Mouse (Mus musculus) heart, embryonic 11.5 days (tissue): ENCODE measurements around the gene Gse1. TPM values are rescaled to one million over a fixed set of nuclear protein-coding genes. Genes with fewer than 3 reads are reported as not detected.

Experiments
- ATAC-seq: fragments of 200-750 bp; cut with Nextera tagmentation; replicated peaks from 2 replicates; pipeline ENCODE4 v1.8.0; 2017; ENCODE audit warnings: moderate library complexity; ENCODE audit not compliant: insufficient number of reproducible peaks, low FRiP score, low TSS enrichment
- H3K27ac ChIP-seq: fragments of 300-500 bp; sonication (generic); 2 replicates; pipeline ENCODE4 v1.5.1; 2014; ENCODE audit warnings: mild to moderate bottlenecking, low read depth, low read length
- H3K27me3 ChIP-seq: fragments of 300-500 bp; sonication (generic); 2 replicates; pipeline ENCODE4 v1.6.1; 2014; ENCODE audit warnings: mild to moderate bottlenecking, low read length, mixed read lengths; ENCODE audit not compliant: control insufficient read depth, insufficient read depth
- H3K36me3 ChIP-seq: fragments of 300-500 bp; sonication (generic); 2 replicates; pipeline ENCODE4 v1.6.1; 2014; ENCODE audit warnings: mild to moderate bottlenecking, low read length, moderate library complexity, mixed read lengths; ENCODE audit not compliant: control insufficient read depth, insufficient read depth
- H3K4me1 ChIP-seq: fragments of 300-500 bp; sonication (generic); 2 replicates; pipeline ENCODE4 v1.6.1; 2014; ENCODE audit warnings: low read length; ENCODE audit not compliant: control insufficient read depth, insufficient read depth
- H3K4me2 ChIP-seq: fragments of 300-500 bp; sonication (generic); 2 replicates; pipeline ENCODE4 v1.6.1; 2014; ENCODE audit warnings: mild to moderate bottlenecking, moderate library complexity
- H3K4me3 ChIP-seq: fragments of 300-500 bp; sonication (generic); 2 replicates; pipeline ENCODE4 v1.5.1; 2014; ENCODE audit warnings: low read depth, low read length
- H3K9ac ChIP-seq: fragments of 300-500 bp; sonication (generic); 2 replicates; pipeline ENCODE4 v1.6.1; 2014; ENCODE audit warnings: mild to moderate bottlenecking, low read depth, low read length, moderate library complexity
- H3K9me3 ChIP-seq: fragments of 300-500 bp; sonication (generic); replicated peaks from 2 replicates; pipeline ENCODE4 v1.6.1; 2016; ENCODE audit warnings: low read length; ENCODE audit not compliant: control insufficient read depth
- WGBS: fragments of 180-500 bp; shearing (Covaris S2); extraction: QIAGEN DNeasy Blood & Tissue Kit; methylation state at CpG from one replicate; pipeline ENCODE4 v1.1.7; 2014; ENCODE audit not compliant: insufficient replicate concordance; 5-methylcytosine and 5-hydroxymethylcytosine counted together
- polyA plus RNA-seq: library from polyadenylated mRNA; unstranded; fragments of >200 nt; fragmentation: Nextera tagmentation; extraction: Ambion mirVana; gene quantifications from 2 replicates; pipeline ENCODE4 v1.2.1, GENCODE M21; 2014

Gene Gse1
- polyA plus RNA-seq, 1 experiment from 2014 or later: 12.8 TPM

GRCm38 (mm10) chr8:120376847-120377802 lies 148.9 kb downstream of the Gse1 start:
- no peak overlapping the region; the same call in 1 of the 2 replicates for H3K9ac ChIP-seq
- no peak for ATAC-seq
- H3K4me1 ChIP-seq: peaks cover 77% of the 10 kb centered on the region
- H3K36me3 ChIP-seq: no peaks in the 10 kb centered on the region
- no peaks in the 10 kb centered on the region for H3K9me3 ChIP-seq
- H3K4me2 ChIP-seq: no peak overlapping the region
- no peak overlapping the region for H3K4me3 ChIP-seq
- WGBS: 50% methylated on average over 22 of the region's 22 CpGs
- H3K27me3 ChIP-seq: no peaks in the 10 kb centered on the region
- H3K27ac ChIP-seq: no peak overlapping the region

- no peak for ATAC-seq
- no peak overlapping the region for H3K9ac ChIP-seq
- no peak overlapping the region for H3K27ac ChIP-seq
- no peaks in the 10 kb centered on the region for H3K9me3 ChIP-seq
- no peak overlapping the region for H3K4me2 ChIP-seq
- no peak overlapping the region for H3K4me3 ChIP-seq
- H3K27me3 ChIP-seq: no peaks in the 10 kb centered on the region
- peaks cover 76% of the 10 kb centered on the region for H3K4me1 ChIP-seq
- no peaks in the 10 kb centered on the region for H3K36me3 ChIP-seq
- WGBS: 49% methylated on average over 7 of the region's 7 CpGs
These were observed 149.5 kb downstream of the Gse1 start for GRCm38 (mm10) chr8:120377803-120378189.

GRCm38 (mm10) chr8:120378306-120378705 lies 150.1 kb downstream of the Gse1 start:
- no peak overlapping the region for H3K4me2 ChIP-seq
- 35% methylated on average over 16 of the region's 16 CpGs for WGBS
- H3K36me3 ChIP-seq: no peaks in the 10 kb centered on the region
- H3K27me3 ChIP-seq: no peaks in the 10 kb centered on the region
- peaks cover 76% of the 10 kb centered on the region for H3K4me1 ChIP-seq
- no peaks in the 10 kb centered on the region for H3K9me3 ChIP-seq
- no peak for ATAC-seq
- H3K27ac ChIP-seq: no peak overlapping the region
- H3K4me3 ChIP-seq: no peak overlapping the region
- H3K9ac ChIP-seq: no peak overlapping the region

- no peak overlapping the region for H3K4me3 ChIP-seq
- peaks cover 76% of the 10 kb centered on the region for H3K4me1 ChIP-seq
- H3K9ac ChIP-seq: no peak overlapping the region
- no peak overlapping the region for H3K27ac ChIP-seq
- WGBS: 35% methylated on average over 3 of the region's 3 CpGs
- no peaks in the 10 kb centered on the region for H3K36me3 ChIP-seq
- no peaks in the 10 kb centered on the region for H3K9me3 ChIP-seq
- no peak for ATAC-seq
- H3K27me3 ChIP-seq: no peaks in the 10 kb centered on the region
- H3K4me2 ChIP-seq: no peak overlapping the region
These were observed 150.8 kb downstream of the Gse1 start for GRCm38 (mm10) chr8:120379015-120379414.

- no peak for ATAC-seq
- Histone ChIP-seq H3K4me1 (peaks cover 53% of the 10 kb centered on the region), H3K27ac (peak overlapping the region; percentile 94), H3K9me3 (no peaks in the 10 kb centered on the region), H3K4me2 (peak overlapping the region; percentile 24; the same call in 1 of the 2 replicates), H3K36me3 (no peaks in the 10 kb centered on the region), H3K27me3 (no peaks in the 10 kb centered on the region), H3K9ac (peak overlapping the region; percentile 58), H3K4me3 (no peak overlapping the region)
- WGBS: 38% methylated on average over 4 of the region's 4 CpGs
These were observed 153.6 kb downstream of the Gse1 start for GRCm38 (mm10) chr8:120381865-120382264.

- peak overlapping the region; percentile 94 for H3K27ac ChIP-seq
- peak; percentile 75 for ATAC-seq
- 44% methylated on average over 19 of the region's 19 CpGs for WGBS
These were observed 154.4 kb downstream of the Gse1 start for GRCm38 (mm10) chr8:120382436-120383203.

GRCm38 (mm10) chr8:120383204-120383560 lies 154.9 kb downstream of the Gse1 start:
- Histone ChIP-seq H3K4me3 (no peak overlapping the region), H3K36me3 (no peaks in the 10 kb centered on the region), H3K9me3 (no peaks in the 10 kb centered on the region), H3K4me1 (peaks cover 40% of the 10 kb centered on the region), H3K27me3 (no peaks in the 10 kb centered on the region), H3K9ac (peak overlapping the region; percentile 58), H3K27ac (peak overlapping the region; percentile 94), H3K4me2 (peak overlapping the region; percentile 24)
- ATAC-seq: no peak
- WGBS: 56% methylated on average over 6 of the region's 6 CpGs

More at GRCm38 (mm10) chr8:120382436-120383203, 154.4 kb downstream of the Gse1 start:
- Histone ChIP-seq H3K36me3 (no peaks in the 10 kb centered on the region), H3K27me3 (no peaks in the 10 kb centered on the region), H3K4me3 (no peak overlapping the region), H3K9me3 (no peaks in the 10 kb centered on the region), H3K4me2 (peak overlapping the region; percentile 24), H3K4me1 (peaks cover 46% of the 10 kb centered on the region), H3K9ac (peak overlapping the region; percentile 58)

- peak overlapping the region; percentile 94 for H3K27ac ChIP-seq
- peaks cover 35% of the 10 kb centered on the region for H3K4me1 ChIP-seq
- no peaks in the 10 kb centered on the region for H3K27me3 ChIP-seq
- ATAC-seq: no peak
- H3K4me2 ChIP-seq: no peak overlapping the region
- WGBS: 33% methylated on average over 6 of the region's 6 CpGs
- H3K4me3 ChIP-seq: no peak overlapping the region
- peak overlapping the region; percentile 58 for H3K9ac ChIP-seq
- no peaks in the 10 kb centered on the region for H3K9me3 ChIP-seq
- H3K36me3 ChIP-seq: no peaks in the 10 kb centered on the region
These were observed 155.5 kb downstream of the Gse1 start for GRCm38 (mm10) chr8:120383713-120384112.
